Mouse (Mus musculus): ENCODE results near the gene Dut.
A peak's percentile ranks its signal among the peaks of the same experiment; 100 is the strongest.

DNA sequence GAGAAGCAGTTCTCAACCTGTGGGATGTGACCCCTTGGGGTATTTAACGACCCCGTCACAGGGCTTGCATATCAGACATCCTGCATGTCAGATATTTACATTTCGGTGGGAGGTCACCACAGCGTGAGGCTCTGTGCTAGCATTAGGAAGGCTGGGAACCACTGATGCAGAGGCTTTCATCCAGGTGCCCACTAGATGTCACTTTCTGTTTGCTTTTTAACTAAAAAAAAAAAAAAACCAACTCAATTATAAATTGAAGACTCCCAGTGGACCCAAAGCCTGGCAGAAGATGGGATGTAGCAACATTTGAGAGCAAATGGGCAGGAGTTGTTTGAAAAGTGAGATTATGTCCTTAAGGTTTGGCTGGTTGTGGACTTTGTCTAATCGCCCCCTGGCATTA is 16.1 kb downstream of the Dut start:
- TF ChIP-seq CTCF (conservative IDR thresholded peaks at IDR 0.05; ENCODE audit: insufficient read depth, insufficient read length, low read depth, low read length) (peak; percentile 37; the same call in 1 of the 2 replicates), POLR2A (IDR thresholded peaks at IDR 0.05; ENCODE audit: low read depth, low read length) (no peak)
